Mouse (Mus musculus): Measurements from ENCODE around the gene Samd4b. TPM values are rescaled to one million over a fixed set of nuclear protein-coding genes. Genes with fewer than 3 reads are reported as not detected.

Samd4b gene
- total and polyA plus RNA-seq, 2 experiments from 2014 or later: 12.4 to 53.5 TPM

GRCm38 (mm10) chr7:28477363-28477762 lies 120.6 kb downstream of the Samd4b start:
- H3K36me3 ChIP-seq (replicated peaks; ENCODE audit: control insufficient read depth, insufficient read depth, low read length): no peaks in the 10 kb centered on the region
- no peaks in the 10 kb centered on the region for H3K9me3 ChIP-seq (replicated peaks; ENCODE audit: control insufficient read depth, low read length)
- no peak for DNase-seq (ENCODE audit: low spot score)
- no peaks in the 10 kb centered on the region for H3K27me3 ChIP-seq (ENCODE audit: control insufficient read depth, insufficient read depth, low read length)
- no peak overlapping the region for H3K9ac ChIP-seq (replicated peaks; ENCODE audit: low read depth, low read length)
- TF ChIP-seq CTCF (IDR thresholded peaks at IDR 0.05; ENCODE audit: low read depth): no peak
- no peak for TF ChIP-seq EP300 (IDR thresholded peaks at IDR 0.05; ENCODE audit: low read depth)
- no peak overlapping the region for H3K4me2 ChIP-seq (ENCODE audit: low read depth, low read length)
- no peak overlapping the region for H3K27ac ChIP-seq (ENCODE audit: low read depth)
- WGBS: 80% methylated on average over 5 of the region's 5 CpGs
- ATAC-seq (ENCODE audit: insufficient read depth, low read depth): no peak
- no peak overlapping the region for H3K4me3 ChIP-seq (ENCODE audit: low read depth, low read length)
- no peaks in the 10 kb centered on the region for H3K4me1 ChIP-seq (ENCODE audit: control insufficient read depth, insufficient read depth)

- H3K27ac ChIP-seq (ENCODE audit: low read depth): no peak overlapping the region
- H3K4me3 ChIP-seq (ENCODE audit: low read depth, low read length): no peak overlapping the region
- no peaks in the 10 kb centered on the region for H3K9me3 ChIP-seq (replicated peaks; ENCODE audit: control insufficient read depth, low read length)
- no peaks in the 10 kb centered on the region for H3K27me3 ChIP-seq (ENCODE audit: control insufficient read depth, insufficient read depth, low read length)
- TF ChIP-seq EP300 (IDR thresholded peaks at IDR 0.05; ENCODE audit: low read depth) (no peak), CTCF (IDR thresholded peaks at IDR 0.05; ENCODE audit: low read depth) (no peak)
- H3K4me2 ChIP-seq (ENCODE audit: low read depth, low read length): no peak overlapping the region
- no peaks in the 10 kb centered on the region for H3K4me1 ChIP-seq (ENCODE audit: control insufficient read depth, insufficient read depth)
- ATAC-seq (ENCODE audit: insufficient read depth, low read depth) (no peak), DNase-seq (ENCODE audit: low spot score) (no peak)
- H3K9ac ChIP-seq (replicated peaks; ENCODE audit: low read depth, low read length): no peak overlapping the region
- no peaks in the 10 kb centered on the region for H3K36me3 ChIP-seq (replicated peaks; ENCODE audit: control insufficient read depth, insufficient read depth, low read length)
- WGBS: 80% methylated on average over 6 of the region's 6 CpGs
Measured at GRCm38 (mm10) chr7:28476191-28476590, 121.8 kb downstream of the Samd4b start.

- Histone ChIP-seq H3K4me3 (ENCODE audit: low read depth, low read length) (peak overlapping the region; percentile 52), H3K27ac (ENCODE audit: low read depth) (no peak overlapping the region), H3K4me2 (ENCODE audit: low read depth, low read length) (peak overlapping the region; percentile 92), H3K4me1 (ENCODE audit: control insufficient read depth, insufficient read depth) (peaks cover 9% of the 10 kb centered on the region; the same call in 1 of the 2 replicates), H3K27me3 (ENCODE audit: control insufficient read depth, insufficient read depth, low read length) (peaks cover 23% of the 10 kb centered on the region), H3K9ac (replicated peaks; ENCODE audit: low read depth, low read length) (peak overlapping the region; percentile 33; the same call in 1 of the 2 replicates), H3K36me3 (replicated peaks; ENCODE audit: control insufficient read depth, insufficient read depth, low read length) (no peaks in the 10 kb centered on the region), H3K9me3 (replicated peaks; ENCODE audit: control insufficient read depth, low read length) (no peaks in the 10 kb centered on the region)
- 1% methylated on average over 55 of the region's 63 CpGs for WGBS
- TF ChIP-seq EP300 (IDR thresholded peaks at IDR 0.05; ENCODE audit: low read depth) (no peak), CTCF (IDR thresholded peaks at IDR 0.05; ENCODE audit: low read depth) (no peak)
- ATAC-seq (ENCODE audit: insufficient read depth, low read depth): peak; percentile 64; the same call in 1 of the 2 replicates
- DNase-seq (ENCODE audit: low spot score): no peak
Measured at GRCm38 (mm10) chr7:28467213-28467751, 130.7 kb downstream of the Samd4b start.

DNA sequence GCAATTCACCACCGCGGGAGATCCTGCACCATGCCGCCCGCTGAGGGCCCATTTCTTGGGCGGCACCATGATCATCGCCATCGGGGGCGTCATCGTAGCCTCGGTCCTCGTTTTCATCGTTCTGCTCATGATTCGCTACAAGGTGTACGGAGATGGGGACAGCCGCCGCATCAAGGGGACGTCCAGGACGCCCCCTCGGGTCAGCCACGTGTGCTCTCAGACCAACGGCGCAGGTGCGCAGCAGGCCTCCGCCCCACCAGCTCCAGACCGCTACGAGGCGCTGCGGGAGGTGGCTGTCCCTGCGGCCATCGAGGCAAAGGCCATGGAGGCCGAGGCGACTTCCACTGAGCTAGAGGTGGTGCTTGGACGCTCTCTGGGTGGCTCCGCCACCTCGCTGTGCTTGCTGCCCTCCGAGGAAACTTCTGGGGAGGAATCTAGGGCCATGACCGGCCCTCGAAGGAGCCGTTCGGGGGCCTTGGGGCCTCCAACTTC lies 131.2 kb downstream of the Samd4b start:
- Histone ChIP-seq H3K9ac (replicated peaks; ENCODE audit: low read depth, low read length) (peak overlapping the region; percentile 33; the same call in 1 of the 2 replicates), H3K9me3 (replicated peaks; ENCODE audit: control insufficient read depth, low read length) (no peaks in the 10 kb centered on the region), H3K4me3 (ENCODE audit: low read depth, low read length) (peak overlapping the region; percentile 52), H3K36me3 (replicated peaks; ENCODE audit: control insufficient read depth, insufficient read depth, low read length) (no peaks in the 10 kb centered on the region), H3K4me2 (ENCODE audit: low read depth, low read length) (peak overlapping the region; percentile 92), H3K4me1 (ENCODE audit: control insufficient read depth, insufficient read depth) (peaks cover 9% of the 10 kb centered on the region; the same call in 1 of the 2 replicates), H3K27me3 (ENCODE audit: control insufficient read depth, insufficient read depth, low read length) (peaks cover 23% of the 10 kb centered on the region), H3K27ac (ENCODE audit: low read depth) (no peak overlapping the region)
- 13% methylated on average over 39 of the region's 40 CpGs for WGBS
- no peak for DNase-seq (ENCODE audit: low spot score)
- no peak for TF ChIP-seq CTCF (IDR thresholded peaks at IDR 0.05; ENCODE audit: low read depth)
- no peak for TF ChIP-seq EP300 (IDR thresholded peaks at IDR 0.05; ENCODE audit: low read depth)
- peak; percentile 49; the same call in 1 of the 2 replicates for ATAC-seq (ENCODE audit: insufficient read depth, low read depth)

- peaks cover 9% of the 10 kb centered on the region; the same call in 1 of the 2 replicates for H3K4me1 ChIP-seq (ENCODE audit: control insufficient read depth, insufficient read depth)
- TF ChIP-seq CTCF (IDR thresholded peaks at IDR 0.05; ENCODE audit: low read depth) (no peak), EP300 (IDR thresholded peaks at IDR 0.05; ENCODE audit: low read depth) (no peak)
- H3K27me3 ChIP-seq (ENCODE audit: control insufficient read depth, insufficient read depth, low read length): peaks cover 23% of the 10 kb centered on the region
- H3K36me3 ChIP-seq (replicated peaks; ENCODE audit: control insufficient read depth, insufficient read depth, low read length): 0 out of 2 replicates have a peak, but pooled peaks cover 5% of the 10 kb centered on the region
- no peak overlapping the region for H3K27ac ChIP-seq (ENCODE audit: low read depth)
- DNase-seq (ENCODE audit: low spot score) (peak; percentile 49), ATAC-seq (ENCODE audit: insufficient read depth, low read depth) (peak; percentile 57; the same call in 1 of the 2 replicates)
- 58% methylated on average over 10 of the region's 10 CpGs for WGBS
- H3K9me3 ChIP-seq (replicated peaks; ENCODE audit: control insufficient read depth, low read length): no peaks in the 10 kb centered on the region
- H3K4me3 ChIP-seq (ENCODE audit: low read depth, low read length): no peak overlapping the region
- no peak overlapping the region for H3K4me2 ChIP-seq (ENCODE audit: low read depth, low read length)
- H3K9ac ChIP-seq (replicated peaks; ENCODE audit: low read depth, low read length): no peak overlapping the region
Measured at GRCm38 (mm10) chr7:28464416-28465212, 133.3 kb downstream of the Samd4b start.

Measured in heart, postnatal 0 days (tissue).